Mouse (Mus musculus) stomach, embryonic 14.5 days (tissue): ENCODE data around the gene Bmp2k. TPM values are rescaled to one million over a fixed set of nuclear protein-coding genes. Genes with fewer than 3 reads are reported as not detected.
"Not testable (repeated sequence)": the region's sequence is repeated elsewhere in the genome, so short reads cannot be mapped to it uniquely, and the experiment has no call there.

Experiments used
- ATAC-seq: fragments of 200-750 bp; cut with Nextera tagmentation; 2 replicates; pipeline ENCODE4 v1.8.0; 2017; ENCODE audit warnings: low read depth, moderate TSS enrichment; ENCODE audit not compliant: insufficient number of reproducible peaks, insufficient read depth, low FRiP score
- H3K27ac ChIP-seq: fragments of 300-500 bp; sonication (generic); 2 replicates; pipeline ENCODE4 v1.5.1; 2014; ENCODE audit warnings: mild to moderate bottlenecking, low read length, moderate library complexity, mixed read lengths
- H3K27me3 ChIP-seq: fragments of 300-500 bp; sonication (generic); 2 replicates; pipeline ENCODE4 v1.6.1; 2014; ENCODE audit warnings: low read length, control low read depth, mixed read lengths; ENCODE audit not compliant: control insufficient read depth, insufficient read depth
- H3K36me3 ChIP-seq: fragments of 300-500 bp; sonication (generic); 2 replicates; pipeline ENCODE4 v1.6.1; 2014; ENCODE audit warnings: mild to moderate bottlenecking, control low read depth, low read length, moderate library complexity, mixed read lengths; ENCODE audit not compliant: control insufficient read depth, insufficient read depth
- H3K4me1 ChIP-seq: fragments of 300-500 bp; sonication (generic); 2 replicates; pipeline ENCODE4 v1.6.1; 2014; ENCODE audit warnings: low read length, control low read depth, mixed read lengths; ENCODE audit not compliant: control insufficient read depth, insufficient read depth
- H3K4me2 ChIP-seq: fragments of 300-500 bp; sonication (generic); replicated peaks from 2 replicates; pipeline ENCODE4 v1.6.1; 2014; ENCODE audit warnings: low read depth, low read length, control low read depth
- H3K4me3 ChIP-seq: fragments of 300-500 bp; sonication (generic); 2 replicates; pipeline ENCODE4 v1.5.1; 2014; ENCODE audit warnings: low read depth, low read length, control low read depth
- H3K9ac ChIP-seq: fragments of 300-500 bp; sonication (generic); replicated peaks from 2 replicates; pipeline ENCODE4 v1.6.1; 2014; ENCODE audit warnings: low read depth, mild to moderate bottlenecking, control low read depth, low read length, moderate library complexity, mixed read lengths
- H3K9me3 ChIP-seq: fragments of 300-500 bp; sonication (generic); 2 replicates; pipeline ENCODE4 v1.6.1; 2016; ENCODE audit warnings: low read depth, low read length, control low read depth; ENCODE audit not compliant: control insufficient read depth
- WGBS: fragments of 180-500 bp; shearing (Covaris S2); extraction: QIAGEN DNeasy Blood & Tissue Kit; methylation state at CpG from one replicate; pipeline ENCODE4 v1.1.7; 2014; 5-methylcytosine and 5-hydroxymethylcytosine counted together
- polyA plus RNA-seq: library from polyadenylated mRNA; unstranded; fragments of >200 nt; fragmentation: Nextera tagmentation; extraction: Ambion mirVana; gene quantifications from 2 replicates; pipeline ENCODE4 v1.2.1, GENCODE M21; 2014

Bmp2k gene
- polyA plus RNA-seq, 1 experiment from 2014 or later: 13.5 TPM

DNA sequence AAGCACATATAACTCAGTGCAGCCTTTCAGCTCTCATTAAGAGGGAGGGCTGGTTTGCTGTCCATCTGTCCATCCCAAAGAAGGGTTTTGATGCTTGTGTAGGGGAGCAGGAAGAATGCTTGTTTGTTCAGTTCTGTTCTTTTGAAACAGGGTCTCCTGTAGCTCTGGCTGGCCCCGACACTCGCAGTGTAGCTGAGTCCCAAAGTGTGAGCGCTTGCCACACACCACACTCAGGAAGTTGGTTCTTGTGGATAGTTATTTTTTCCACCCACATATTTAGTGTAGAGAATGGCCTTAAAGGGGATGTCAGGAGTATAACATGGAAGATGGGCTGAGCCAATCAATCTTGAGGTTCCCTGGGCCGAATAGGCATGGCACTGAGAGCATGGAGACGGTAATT lies 4.1 kb downstream of the Bmp2k start:
- no peak for ATAC-seq
- H3K4me3 ChIP-seq: no peak overlapping the region
- H3K4me1 ChIP-seq: peaks cover 21% of the 10 kb centered on the region; the same call in 1 of the 2 replicates
- no peaks in the 10 kb centered on the region for H3K36me3 ChIP-seq
- H3K9me3 ChIP-seq: no peaks in the 10 kb centered on the region
- H3K4me2 ChIP-seq: no peak overlapping the region
- WGBS: 93% methylated on average over 5 of the region's 5 CpGs
- H3K9ac ChIP-seq: no peak overlapping the region
- H3K27me3 ChIP-seq: no peaks in the 10 kb centered on the region
- H3K27ac ChIP-seq: no peak overlapping the region

DNA sequence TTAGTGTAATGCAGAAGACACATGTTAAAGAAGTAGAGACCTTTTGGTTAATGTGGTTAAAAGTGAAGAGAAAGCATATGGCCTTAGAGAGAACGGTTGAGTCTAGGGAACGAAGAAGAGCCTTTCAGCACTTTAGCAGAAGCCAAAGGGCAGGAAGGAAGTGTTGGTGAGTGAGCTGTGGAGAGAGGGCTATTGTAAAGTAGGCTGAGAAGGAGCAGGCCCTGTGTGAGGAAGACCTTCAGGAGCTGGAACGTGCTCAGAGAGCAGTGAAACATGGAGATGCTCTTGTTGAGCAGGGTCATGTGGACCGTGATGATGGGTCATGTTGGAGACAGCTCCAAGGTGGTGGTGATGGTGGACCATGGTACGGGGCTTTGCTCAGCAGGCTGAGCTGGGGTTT lies 4.8 kb downstream of the Bmp2k start:
- Histone ChIP-seq H3K27me3 (no peaks in the 10 kb centered on the region), H3K4me2 (no peak overlapping the region), H3K27ac (no peak overlapping the region), H3K36me3 (no peaks in the 10 kb centered on the region), H3K4me1 (peaks cover 21% of the 10 kb centered on the region; the same call in 1 of the 2 replicates), H3K4me3 (no peak overlapping the region), H3K9me3 (no peaks in the 10 kb centered on the region), H3K9ac (no peak overlapping the region)
- WGBS: 83% methylated on average over 5 of the region's 5 CpGs
- no peak for ATAC-seq

DNA sequence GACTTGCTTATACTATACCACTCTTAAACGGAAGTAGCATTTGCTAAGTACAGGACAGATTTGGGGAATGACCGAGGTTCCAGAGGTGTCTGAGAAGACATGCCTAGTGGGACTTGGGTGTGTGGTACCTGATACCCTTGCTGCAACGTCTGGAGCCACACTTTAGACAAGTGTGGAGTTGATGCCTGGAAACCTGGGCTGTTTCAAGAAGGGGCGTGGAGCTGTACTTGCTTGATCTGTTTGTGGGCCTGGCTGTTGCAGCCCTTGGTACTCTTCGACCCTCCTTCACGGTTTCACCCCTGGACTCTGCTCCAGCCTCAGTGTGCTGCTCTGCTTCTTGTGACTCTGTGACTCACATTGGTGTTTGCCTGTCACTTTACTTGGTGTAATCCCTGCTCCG lies 5.4 kb downstream of the Bmp2k start:
- no peak overlapping the region for H3K9ac ChIP-seq
- H3K36me3 ChIP-seq: no peaks in the 10 kb centered on the region
- H3K27me3 ChIP-seq: no peaks in the 10 kb centered on the region
- peaks cover 21% of the 10 kb centered on the region; the same call in 1 of the 2 replicates for H3K4me1 ChIP-seq
- WGBS: 82% methylated on average over 7 of the region's 7 CpGs
- no peaks in the 10 kb centered on the region for H3K9me3 ChIP-seq
- no peak overlapping the region for H3K4me2 ChIP-seq
- no peak for ATAC-seq
- no peak overlapping the region for H3K4me3 ChIP-seq
- no peak overlapping the region for H3K27ac ChIP-seq

DNA sequence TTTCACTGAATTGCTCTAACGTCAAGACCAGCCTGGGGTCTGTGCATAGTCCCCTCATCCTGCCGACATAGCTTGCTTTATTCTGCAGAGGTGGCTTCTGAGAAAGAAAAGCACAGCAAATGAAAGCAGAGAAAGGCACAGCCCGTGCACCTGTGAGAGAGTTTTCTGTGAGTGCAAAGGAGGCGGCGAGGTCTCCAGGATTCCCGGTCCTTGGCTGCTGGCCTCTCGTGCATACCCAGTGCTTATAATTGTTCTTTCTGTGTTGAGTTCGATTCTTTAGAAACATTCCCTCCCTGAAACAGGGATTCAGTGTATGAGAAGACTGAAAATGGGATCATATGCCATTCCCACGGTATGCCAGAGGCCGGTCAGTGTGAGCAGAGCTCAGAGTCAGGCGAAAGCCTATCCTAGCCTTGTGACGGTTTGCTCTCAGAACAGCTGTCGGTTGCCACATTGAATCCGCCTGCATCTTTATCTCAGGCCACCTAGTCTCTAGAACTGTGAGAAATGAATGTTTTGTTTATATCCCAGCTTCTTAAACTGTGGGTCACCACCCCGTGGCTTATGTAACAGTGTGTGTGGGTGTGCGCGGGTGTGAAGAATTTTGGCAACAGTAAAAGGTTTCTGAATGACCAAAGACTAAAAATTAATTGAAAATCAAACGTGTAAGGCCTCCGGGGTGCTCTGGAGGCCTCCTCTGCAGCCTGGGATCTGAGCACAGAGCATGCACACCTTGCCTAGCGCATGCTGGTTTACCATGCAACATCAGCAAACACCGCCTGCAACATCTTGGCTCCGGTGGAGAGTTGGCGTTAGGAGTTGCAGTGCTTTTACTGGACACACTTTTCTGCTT lies 6.9 kb downstream of the Bmp2k start:
- no peaks in the 10 kb centered on the region for H3K9me3 ChIP-seq
- ATAC-seq: no peak
- H3K27ac ChIP-seq: peak overlapping the region; percentile 33; the same call in 1 of the 2 replicates
- H3K27me3 ChIP-seq: no peaks in the 10 kb centered on the region
- no peaks in the 10 kb centered on the region for H3K36me3 ChIP-seq
- H3K4me1 ChIP-seq: peaks cover 17% of the 10 kb centered on the region; the same call in 1 of the 2 replicates
- WGBS: 51% methylated on average over 23 of the region's 23 CpGs
- no peak overlapping the region for H3K9ac ChIP-seq
- H3K4me2 ChIP-seq: peak overlapping the region; percentile 10; the same call in 1 of the 2 replicates
- no peak overlapping the region for H3K4me3 ChIP-seq

DNA sequence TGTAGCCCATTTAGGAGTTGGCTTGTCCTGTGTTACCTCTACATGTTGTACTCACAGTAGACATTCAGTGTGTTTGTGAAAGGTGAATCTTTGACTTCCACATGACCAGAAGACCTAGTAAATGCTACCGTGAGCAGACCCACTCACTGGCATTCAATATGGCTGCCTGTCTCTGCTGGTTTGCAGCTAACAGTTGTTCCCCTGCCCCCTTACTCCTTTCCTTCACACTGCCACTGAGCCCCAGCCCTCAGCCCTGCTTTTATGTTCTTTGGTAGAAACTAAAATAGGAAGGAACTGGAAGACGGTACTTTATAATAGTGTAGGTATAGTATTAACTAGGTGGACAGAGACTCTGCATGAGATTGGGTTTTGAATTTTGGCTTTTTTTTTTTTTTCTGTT lies 8.4 kb downstream of the Bmp2k start:
- Histone ChIP-seq H3K9ac (no peak overlapping the region), H3K36me3 (no peaks in the 10 kb centered on the region), H3K27ac (no peak overlapping the region), H3K4me3 (no peak overlapping the region), H3K4me2 (no peak overlapping the region), H3K27me3 (no peaks in the 10 kb centered on the region), H3K9me3 (no peaks in the 10 kb centered on the region), H3K4me1 (peaks cover 10% of the 10 kb centered on the region; the same call in 1 of the 2 replicates)
- ATAC-seq: no peak
- 84% methylated on average over 2 of the region's 2 CpGs for WGBS

DNA sequence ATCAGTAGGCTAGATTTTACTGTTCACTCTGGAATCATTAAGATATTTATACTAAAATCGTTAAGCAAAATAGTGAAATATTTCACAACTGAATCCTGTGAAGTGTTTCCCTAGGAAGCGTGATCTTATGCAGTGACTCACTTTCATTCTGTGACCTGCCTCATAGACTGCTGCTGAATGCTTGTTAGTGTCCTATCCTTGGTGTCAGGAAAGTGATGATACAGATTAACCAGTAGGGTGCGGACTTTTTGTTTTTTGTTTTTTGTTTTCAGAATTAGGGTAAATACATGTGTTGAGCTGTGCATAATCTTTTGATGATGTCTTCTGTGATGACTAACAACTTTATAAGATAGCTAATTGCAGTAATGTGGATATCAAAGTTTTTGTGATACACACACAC lies 9.4 kb downstream of the Bmp2k start:
- no peak overlapping the region for H3K4me2 ChIP-seq
- no peak overlapping the region for H3K9ac ChIP-seq
- no peaks in the 10 kb centered on the region for H3K9me3 ChIP-seq
- ATAC-seq: no peak
- no peak overlapping the region for H3K27ac ChIP-seq
- H3K36me3 ChIP-seq: no peaks in the 10 kb centered on the region
- peaks cover 10% of the 10 kb centered on the region; the same call in 1 of the 2 replicates for H3K4me1 ChIP-seq
- WGBS: 91% methylated on average over 3 of the region's 3 CpGs
- no peak overlapping the region for H3K4me3 ChIP-seq
- no peaks in the 10 kb centered on the region for H3K27me3 ChIP-seq

DNA sequence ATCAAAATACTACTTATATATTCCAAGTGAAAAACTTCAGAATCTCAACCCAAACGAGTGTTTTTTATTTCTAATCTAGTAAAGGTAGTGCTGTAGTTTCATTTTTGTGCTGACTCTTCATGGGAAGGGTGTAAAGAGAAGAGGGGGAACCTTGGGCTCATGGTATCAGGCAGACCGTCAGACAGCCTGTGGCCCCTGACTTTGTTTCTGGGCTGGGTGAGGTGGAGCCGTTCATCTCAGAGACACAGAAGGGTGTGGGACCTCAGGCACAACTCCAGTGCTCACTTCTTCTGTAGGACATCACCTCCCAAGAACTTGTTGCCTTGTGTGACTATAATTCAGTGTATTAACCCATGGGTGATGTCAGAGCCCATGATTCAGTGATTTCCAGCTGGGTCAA lies 10.0 kb downstream of the Bmp2k start:
- ATAC-seq: no peak
- Histone ChIP-seq H3K36me3 (no peaks in the 10 kb centered on the region), H3K4me2 (no peak overlapping the region), H3K27ac (no peak overlapping the region), H3K27me3 (no peaks in the 10 kb centered on the region), H3K4me1 (peaks cover 10% of the 10 kb centered on the region; the same call in 1 of the 2 replicates), H3K9ac (no peak overlapping the region), H3K9me3 (no peaks in the 10 kb centered on the region), H3K4me3 (no peak overlapping the region)
- 75% methylated on average over 3 of the region's 3 CpGs for WGBS

DNA sequence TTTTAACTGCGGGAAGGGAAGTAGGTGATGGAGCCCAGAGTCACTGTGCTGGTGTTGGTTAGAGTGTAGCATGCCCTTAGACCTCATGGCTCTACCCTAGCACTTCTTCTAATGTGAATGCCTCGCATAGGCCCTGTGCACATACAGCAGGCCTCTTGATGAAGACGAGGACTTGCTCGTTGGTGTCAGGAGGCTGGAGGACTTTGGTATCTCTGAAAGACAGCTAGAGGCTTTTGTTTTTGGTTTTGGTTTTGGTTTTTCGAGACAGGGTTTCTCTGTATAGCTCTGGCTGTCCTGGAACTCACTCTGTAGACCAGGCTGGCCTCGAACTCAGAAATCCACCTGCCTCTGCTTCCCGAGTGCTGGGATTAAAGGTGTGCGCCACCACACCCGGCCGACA lies 11.7 kb downstream of the Bmp2k start:
- not testable (repeated sequence) for H3K27me3 ChIP-seq, ATAC-seq, H3K27ac ChIP-seq, H3K4me3 ChIP-seq, H3K4me2 ChIP-seq, H3K9ac ChIP-seq, H3K4me1 ChIP-seq, H3K36me3 ChIP-seq, H3K9me3 ChIP-seq
- whole genome bisulfite sequencing: 86% methylated on average over 10 of the region's 10 CpGs
